Mouse (Mus musculus): ENCODE data around the gene Zfp94. TPM values are rescaled to one million over a fixed set of nuclear protein-coding genes. Genes with fewer than 3 reads are reported as not detected.
"Not testable (repeated sequence)": the region's sequence is repeated elsewhere in the genome, so short reads cannot be mapped to it uniquely, and the experiment has no call there.

Gene Zfp94
- polyA plus RNA-seq, 1 experiment: 2.1 TPM

- DNase-seq (ENCODE audit: low read depth, low spot score): no peak
Observed at GRCm38 (mm10) chr7:24286090-24286489, 30.4 kb downstream of the Zfp94 start.

GRCm38 (mm10) chr7:24280858-24281145 is 35.7 kb downstream of the Zfp94 start:
- WGBS: 37% methylated on average over 4 of the region's 4 CpGs
- no peak for DNase-seq (ENCODE audit: low read depth, low spot score)

More at GRCm38 (mm10) chr7:24286090-24286489, 30.4 kb downstream of the Zfp94 start:
- WGBS: 50% methylated on average over 4 of the region's 4 CpGs

DNA sequence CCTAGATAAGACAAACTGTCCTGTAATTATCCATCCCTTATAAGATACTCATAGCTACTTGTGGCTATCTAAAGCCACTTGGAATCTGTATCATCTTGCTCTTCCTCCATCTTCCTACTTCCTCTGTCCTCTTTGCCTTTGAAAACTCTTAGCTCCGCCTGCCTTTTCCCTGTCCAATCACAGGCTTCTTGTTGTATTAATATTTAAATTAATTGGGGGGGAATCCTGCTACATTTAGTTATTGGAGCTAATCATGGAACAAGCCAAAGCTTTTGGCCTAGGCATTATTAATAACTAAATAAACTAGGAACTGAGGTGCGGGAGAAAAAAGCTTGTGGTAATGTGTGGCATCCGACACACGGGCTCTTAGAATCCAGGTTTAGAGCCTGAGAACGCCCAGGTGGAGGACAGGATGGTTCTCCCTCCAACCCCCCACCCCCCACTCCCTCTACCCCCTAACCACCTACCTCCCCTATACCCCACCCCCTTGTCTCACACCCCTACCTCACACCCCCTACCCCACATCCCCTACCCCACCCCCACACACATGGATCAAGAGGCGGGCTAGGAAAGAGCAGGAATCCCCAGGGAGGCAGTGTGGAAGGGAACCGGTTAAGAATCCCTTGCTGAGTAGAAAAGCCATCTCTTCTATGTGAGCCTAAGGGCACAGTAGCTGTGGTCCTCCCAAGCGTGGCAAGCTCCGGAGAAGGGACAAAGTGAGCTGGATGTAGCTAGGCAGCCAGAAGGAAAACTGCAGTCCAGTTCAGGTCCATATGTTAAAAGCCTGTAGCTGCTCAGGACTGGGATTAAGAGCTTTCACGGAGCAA is 36.2 kb downstream of the Zfp94 start:
- 57% methylated on average over 10 of the region's 10 CpGs for WGBS
- DNase-seq (ENCODE audit: low read depth, low spot score): no peak

- WGBS: 91% methylated on average over 3 of the region's 3 CpGs
- DNase-seq (ENCODE audit: low read depth, low spot score): not testable (repeated sequence)
Observed at GRCm38 (mm10) chr7:24278771-24279170, 37.7 kb downstream of the Zfp94 start.

GRCm38 (mm10) chr7:24274456-24274855 is 42.0 kb downstream of the Zfp94 start:
- no peak for DNase-seq (ENCODE audit: low read depth, low spot score)
- WGBS: 94% methylated on average over 4 of the region's 4 CpGs

DNA sequence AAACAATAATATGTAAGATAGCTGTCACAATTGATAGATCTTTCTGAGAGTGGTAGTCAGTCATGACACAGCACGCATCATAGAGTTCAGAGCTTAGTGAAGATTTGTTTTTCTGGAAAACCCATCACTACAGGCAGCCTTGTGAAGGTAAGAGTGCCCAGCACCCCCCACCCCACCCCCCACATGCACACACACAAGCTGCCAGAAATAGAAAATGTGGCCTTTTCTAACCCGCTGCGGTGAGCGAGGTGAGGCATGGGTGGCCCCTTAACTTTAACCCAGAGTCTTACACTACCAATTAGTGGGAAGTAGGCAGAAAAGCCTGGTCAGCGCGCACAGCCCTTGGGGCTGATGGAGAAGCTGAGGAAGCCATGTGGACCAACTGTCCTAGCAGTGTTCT is 45.3 kb downstream of the Zfp94 start:
- WGBS: 98% methylated on average over 6 of the region's 6 CpGs

GRCm38 (mm10) chr7:24270288-24270672 is 46.2 kb downstream of the Zfp94 start, which contains the start of gene Zfp93:
Gene Zfp93, plus strand, starts transcription at chr7:24270420.
- under 1% methylated on average over 12 of the region's 12 CpGs for WGBS
- DNase-seq (ENCODE audit: low read depth, low spot score): peak; percentile 78

More for the DNA sequence above, 45.3 kb downstream of the Zfp94 start:
- no peak for DNase-seq (ENCODE audit: low read depth, low spot score)

DNA sequence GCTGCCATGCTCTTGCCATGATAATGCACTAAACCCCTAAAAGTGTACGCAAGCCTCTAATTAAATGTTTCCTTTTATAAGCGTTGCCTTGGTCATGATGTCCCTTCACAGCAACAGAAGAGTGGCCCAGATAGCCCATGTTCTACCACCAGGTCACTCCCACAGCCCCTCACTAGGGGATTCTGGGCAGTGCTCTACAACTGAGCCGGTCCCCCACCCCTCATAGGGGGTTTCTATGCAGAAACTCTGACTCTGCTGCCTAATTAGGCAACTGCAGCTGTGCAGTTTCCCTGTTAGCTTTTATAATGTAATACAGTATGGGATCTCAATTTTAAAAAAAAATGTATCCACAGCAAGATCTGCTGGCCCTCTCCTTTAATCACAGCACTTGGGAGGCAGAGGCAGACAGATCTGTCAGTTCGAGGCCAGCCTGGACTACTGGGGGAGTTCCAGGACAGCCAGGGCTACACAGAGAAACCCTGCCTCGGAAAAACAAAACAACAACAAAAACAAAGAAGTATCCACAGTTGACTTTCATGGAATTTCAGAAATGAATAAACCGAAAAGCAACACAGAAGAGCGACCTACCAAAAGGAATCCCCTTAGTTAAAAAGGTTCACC is 46.7 kb downstream of the Zfp94 start:
- DNase-seq (ENCODE audit: low read depth, low spot score): no peak
- 35% methylated on average over 7 of the region's 7 CpGs for WGBS

DNA sequence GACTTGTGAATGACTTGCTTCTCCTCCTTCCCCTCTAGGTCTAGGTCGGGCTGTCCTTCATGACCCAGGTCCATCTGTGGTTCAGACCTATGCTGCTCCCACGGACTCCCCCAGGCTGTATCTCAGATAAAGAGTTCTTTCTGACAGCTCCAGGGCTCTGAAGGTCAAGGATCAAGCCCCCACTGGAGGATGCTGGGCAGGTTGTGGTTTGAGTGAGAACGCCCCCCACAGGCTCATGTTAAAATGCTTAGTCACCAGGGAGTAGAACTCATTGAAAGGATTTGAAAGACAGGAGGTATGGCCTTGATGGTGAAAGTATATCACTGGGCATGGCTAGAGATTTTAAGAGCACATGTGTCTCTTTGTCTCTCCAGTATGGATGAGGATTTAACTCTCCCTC is 47.2 kb downstream of the Zfp94 start:
- no peak for DNase-seq (ENCODE audit: low read depth, low spot score)
- 78% methylated on average over 3 of the region's 3 CpGs for WGBS

- 78% methylated on average over 24 of the region's 24 CpGs for WGBS
- DNase-seq (ENCODE audit: low read depth, low spot score): no peak
Observed at GRCm38 (mm10) chr7:24268176-24269155, 48.0 kb downstream of the Zfp94 start.

DNA sequence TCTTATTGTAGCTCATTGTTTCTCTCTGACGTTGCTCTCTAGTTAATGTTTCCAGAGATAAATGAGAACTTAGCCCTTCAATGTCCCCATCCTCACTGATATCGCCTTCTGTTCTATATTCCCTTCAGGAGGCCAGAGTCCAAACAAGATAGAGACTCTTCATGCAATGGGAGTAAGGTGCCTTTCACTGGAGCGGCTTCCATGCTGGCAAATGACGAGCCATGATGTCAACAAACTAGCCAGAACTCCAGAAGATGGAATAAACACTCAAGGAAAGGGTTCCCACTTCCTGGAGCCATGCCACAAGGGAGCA is 56.5 kb downstream of the Zfp94 start:
- WGBS: 87% methylated on average over 4 of the region's 4 CpGs
- DNase-seq (ENCODE audit: low read depth, low spot score): no peak

- 90% methylated on average over 13 of the region's 13 CpGs for WGBS
- DNase-seq (ENCODE audit: low read depth, low spot score): no peak
Observed at GRCm38 (mm10) chr7:24259306-24259999, 57.0 kb downstream of the Zfp94 start.

- 15% methylated on average over 21 of the region's 21 CpGs for WGBS
- peak; percentile 83 for DNase-seq (ENCODE audit: low read depth, low spot score)
Observed at GRCm38 (mm10) chr7:24254633-24255474, 61.6 kb downstream of the Zfp94 start, which contains the start of gene Zfp108. Gene Zfp108, plus strand, starts transcription at chr7:24254794.

DNA sequence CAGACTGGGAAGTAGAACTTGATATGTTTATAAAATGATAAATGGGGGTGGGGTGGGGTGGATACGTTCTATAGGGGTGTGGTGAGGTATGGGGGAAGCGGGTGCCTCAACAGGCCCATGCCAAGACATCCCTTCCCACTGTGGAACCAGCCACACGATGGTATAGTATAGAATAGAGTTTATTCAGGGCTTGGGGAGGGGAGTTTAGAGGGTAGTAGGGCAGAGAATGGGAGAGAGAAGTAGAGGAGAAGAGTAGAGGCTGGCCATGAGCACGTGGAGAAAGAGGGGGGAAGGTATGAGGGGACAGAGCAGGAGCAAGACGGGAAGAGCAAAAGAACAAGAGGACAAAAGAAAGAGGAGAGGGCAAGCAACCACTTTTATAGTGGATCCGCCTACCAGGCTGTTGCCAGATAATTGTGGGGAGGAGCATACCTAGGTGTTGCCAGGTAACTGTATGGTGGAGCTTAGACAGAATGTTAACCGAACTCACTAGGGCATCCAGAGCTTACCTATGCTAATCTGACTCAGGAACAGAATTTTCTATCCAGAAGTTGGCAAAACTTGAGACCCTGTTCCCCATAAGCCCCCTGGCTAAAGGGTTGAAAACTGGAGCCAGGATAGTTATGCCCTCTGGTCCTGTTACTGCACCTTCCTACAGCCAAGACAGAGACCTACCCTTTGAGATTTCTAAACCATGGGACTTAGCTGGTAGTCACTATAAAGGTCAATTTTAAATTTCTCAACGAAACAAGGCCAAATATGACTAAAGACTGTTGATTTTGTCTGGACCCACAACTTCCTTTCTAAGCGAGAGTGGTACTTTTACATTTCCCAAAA is 62.5 kb downstream of the Zfp94 start:
- no peak for DNase-seq (ENCODE audit: low read depth, low spot score)
- 45% methylated on average over 9 of the region's 9 CpGs for WGBS
